Mouse (Mus musculus) MEL (cell line): Measurements from ENCODE around the gene Zfp593. TPM values are rescaled to one million over a fixed set of nuclear protein-coding genes. Genes with fewer than 3 reads are reported as not detected.

Experiments used
- DNase-seq: peaks from one replicate; pipeline ENCODE4 v3.0.0; 2011; ENCODE audit warnings: low read depth, low spot score
- H3K27ac ChIP-seq: 2 replicates; pipeline ENCODE4 v1.5.1; 2012; ENCODE audit warnings: low read depth, mild to moderate bottlenecking, control low read depth, low read length, moderate library complexity; ENCODE audit not compliant: control insufficient read depth
- H3K27me3 ChIP-seq, 2 experiments: fragments of 150-350 bp in 1 of 2; sonication (generic) in 1 of 2; 2 replicates each; pipeline ENCODE4 v1.6.1; 2012; ENCODE audit warnings: low read length in 2 of 2, mild to moderate bottlenecking in 2 of 2, improper control_type of control experiment in 1 of 2, moderate library complexity in 1 of 2; ENCODE audit not compliant: insufficient read depth in 2 of 2, control insufficient read depth in 1 of 2
- H3K36me3 ChIP-seq, 2 experiments: 2 replicates each; pipeline ENCODE4 v1.6.1; 2012 to 2014; ENCODE audit warnings: low read length in 2 of 2, improper control_type of control experiment in 1 of 2, inconsistent platforms in 1 of 2, mild to moderate bottlenecking in 1 of 2; ENCODE audit not compliant: insufficient read depth in 2 of 2, control insufficient read depth in 1 of 2
- H3K4me1 ChIP-seq, 2 experiments: fragments of 150-350 bp in 1 of 2; sonication (generic) in 1 of 2; 2 replicates each; pipeline ENCODE4 v1.6.1; 2012; ENCODE audit warnings: low read length in 2 of 2, improper control_type of control experiment in 1 of 2, mild to moderate bottlenecking in 1 of 2; ENCODE audit not compliant: insufficient read depth in 2 of 2, control insufficient read depth in 1 of 2
- H3K4me3 ChIP-seq, 2 experiments: fragments of 150-350 bp in 1 of 2; sonication (generic) in 1 of 2; 2 replicates each; pipeline ENCODE4 v1.5.1; 2012; ENCODE audit warnings: low read depth in 2 of 2, low read length in 2 of 2, mild to moderate bottlenecking in 2 of 2, moderate library complexity in 2 of 2, control low read depth in 1 of 2, improper control_type of control experiment in 1 of 2; ENCODE audit not compliant: control insufficient read depth in 1 of 2, insufficient read depth in 1 of 2
- H3K79me2 ChIP-seq: 2 replicates; pipeline ENCODE4 v1.6.1; 2012; ENCODE audit warnings: mild to moderate bottlenecking, low read length, moderate library complexity; ENCODE audit not compliant: control insufficient read depth, poor library complexity, insufficient read depth
- H3K9ac ChIP-seq: 2 replicates; pipeline ENCODE4 v1.6.1; 2012; ENCODE audit warnings: low read depth, mild to moderate bottlenecking, control low read depth, low read length, moderate library complexity; ENCODE audit not compliant: control insufficient read depth, poor library complexity, severe bottlenecking
- H3K9me3 ChIP-seq: fragments of 150-350 bp; sonication (generic); replicated peaks from 2 replicates; pipeline ENCODE4 v1.6.1; 2012; ENCODE audit warnings: mild to moderate bottlenecking, low read length, improper control_type of control experiment, moderate library complexity; ENCODE audit not compliant: insufficient read depth
- CHD2 ChIP-seq: IDR thresholded peaks from 2 replicates; pipeline ENCODE4 v1.6.1; 2011; ENCODE audit warnings: low read length, improper control_type of control experiment
- CTCF ChIP-seq, 3 experiments: IDR thresholded peaks in 2 of 3; conservative IDR thresholded peaks in 1 of 3; 2 replicates each; pipeline ENCODE4 v1.5.1; 2011 to 2012; ENCODE audit warnings: low read length in 3 of 3, low read depth in 2 of 3, mild to moderate bottlenecking in 2 of 3, improper control_type of control experiment in 1 of 3, inconsistent platforms in 1 of 3, mixed read lengths in 1 of 3, moderate library complexity in 1 of 3; ENCODE audit not compliant: control insufficient read depth in 1 of 3, insufficient read depth in 1 of 3, poor library complexity in 1 of 3, severe bottlenecking in 1 of 3
- ELF1 ChIP-seq: IDR thresholded peaks from 2 replicates; pipeline ENCODE4 v1.6.1; 2014; ENCODE audit warnings: low read depth, mild to moderate bottlenecking, inconsistent platforms, low read length, improper control_type of control experiment, moderate library complexity
- EP300 ChIP-seq, 2 experiments: IDR thresholded peaks; 2 replicates each; pipeline ENCODE4 v1.6.1; 2011; ENCODE audit warnings: improper control_type of control experiment in 2 of 2, low read length in 2 of 2, low read depth in 1 of 2, mild to moderate bottlenecking in 1 of 2
- GABPA ChIP-seq: IDR thresholded peaks from 2 replicates; pipeline ENCODE4 v1.6.1; 2012; ENCODE audit warnings: low read depth, mild to moderate bottlenecking, inconsistent platforms, low read length, improper control_type of control experiment, moderate library complexity
- JUND ChIP-seq: IDR thresholded peaks from 2 replicates; pipeline ENCODE4 v1.6.1; 2011; ENCODE audit warnings: low read depth, mild to moderate bottlenecking, improper control_type of control experiment, low read length
- MEF2A ChIP-seq: IDR thresholded peaks from 2 replicates; pipeline ENCODE4 v1.6.1; 2014; ENCODE audit warnings: low read depth, mild to moderate bottlenecking, inconsistent platforms, low read length, improper control_type of control experiment; ENCODE audit not compliant: poor library complexity, insufficient replicate concordance, severe bottlenecking; ENCODE audit errors: extremely low read depth
- MXI1 ChIP-seq: IDR thresholded peaks from 2 replicates; pipeline ENCODE4 v1.6.1; 2011; ENCODE audit warnings: mild to moderate bottlenecking, low read depth, low read length, improper control_type of control experiment
- NRF1 ChIP-seq: IDR thresholded peaks from 2 replicates; pipeline ENCODE4 v1.6.1; 2014; ENCODE audit warnings: low read depth, mild to moderate bottlenecking, inconsistent platforms, low read length, improper control_type of control experiment, moderate library complexity; ENCODE audit not compliant: poor library complexity, insufficient read depth, severe bottlenecking
- POLR2A ChIP-seq, 2 experiments: IDR thresholded peaks; 2 replicates each; pipeline ENCODE4 v1.6.1; 2011 to 2012; ENCODE audit warnings: low read length in 2 of 2, mild to moderate bottlenecking in 2 of 2, control low read depth in 1 of 2, improper control_type of control experiment in 1 of 2, low read depth in 1 of 2, moderate library complexity in 1 of 2; ENCODE audit not compliant: control insufficient read depth in 1 of 2, insufficient read depth in 1 of 2, poor library complexity in 1 of 2
- RAD21 ChIP-seq: IDR thresholded peaks from 2 replicates; pipeline ENCODE4 v1.6.1; 2011; ENCODE audit warnings: mild to moderate bottlenecking, low read depth, low read length, improper control_type of control experiment
- RCOR1 ChIP-seq: IDR thresholded peaks from 2 replicates; pipeline ENCODE4 v1.6.1; 2012; ENCODE audit warnings: low read depth, mild to moderate bottlenecking, inconsistent platforms, low read length, improper control_type of control experiment
- SMC3 ChIP-seq: IDR thresholded peaks from 2 replicates; pipeline ENCODE4 v1.6.1; 2011; ENCODE audit warnings: low read depth, low read length, improper control_type of control experiment
- ZC3H11A ChIP-seq: IDR thresholded peaks from 2 replicates; pipeline ENCODE4 v1.6.1; 2012; ENCODE audit warnings: low read depth, mild to moderate bottlenecking, inconsistent platforms, low read length, improper control_type of control experiment
- ZKSCAN1 ChIP-seq: IDR thresholded peaks from 2 replicates; pipeline ENCODE4 v1.6.1; 2012; ENCODE audit warnings: low read depth, mild to moderate bottlenecking, inconsistent platforms, low read length, improper control_type of control experiment, moderate library complexity
- ZMIZ1 ChIP-seq: IDR thresholded peaks from 2 replicates; pipeline ENCODE4 v1.6.1; 2012; ENCODE audit warnings: low read depth, mild to moderate bottlenecking, inconsistent platforms, low read length, improper control_type of control experiment, moderate library complexity
- polyA plus RNA-seq, 2 experiments: library from polyadenylated mRNA; stranded (reverse) in 1 of 2; unstranded in 1 of 2; fragments of >175 nt in 1 of 2; fragments of >200 nt in 1 of 2; gene quantifications; 2 replicates each; pipeline versions ENCODE4 v1.2.1 to v1.2.4; 2012; ENCODE audit warnings: low replicate concordance in 2 of 2, low read depth in 1 of 2; ENCODE audit not compliant: insufficient read length in 2 of 2, insufficient read depth in 1 of 2, missing spikeins in 1 of 2
- total RNA-seq: library from RNA; depleted of rRNA; stranded (reverse); fragments of 300-350 nt; gene quantifications from 2 replicates; pipeline ENCODE4 v1.2.3, GENCODE M21; 2012; rRNA removed

Zfp593 gene
- total and polyA plus RNA-seq, 3 experiments, result 30.4 to 33.9 TPM; not detected in 1

DNA sequence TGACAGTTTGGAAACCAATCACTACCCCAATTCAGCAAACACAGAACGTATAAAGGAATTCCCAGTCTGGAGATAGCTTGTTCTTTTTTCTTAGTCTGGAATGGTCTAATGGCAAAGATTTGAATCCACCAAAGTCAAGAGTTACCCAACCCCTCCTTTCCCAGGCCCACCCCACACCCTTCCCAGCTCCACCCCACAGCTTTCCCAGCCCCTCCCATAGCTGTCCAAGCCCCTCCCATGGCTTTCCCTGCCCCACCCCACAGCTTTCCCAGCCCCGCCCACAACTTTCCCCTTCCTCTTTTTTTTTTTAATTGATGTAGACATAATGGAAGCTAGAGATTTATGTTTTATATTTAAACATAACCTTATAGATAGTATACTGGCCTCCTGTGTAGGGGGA lies 46.0 kb downstream of the Zfp593 start:
- no peak for TF ChIP-seq RCOR1
- TF ChIP-seq SMC3, result no peak
- no peak for TF ChIP-seq POLR2A (IDR thresholded peaks at IDR 0.05; ENCODE audit: control insufficient read depth in 1 of 2, insufficient read depth in 1 of 2, low read depth in 1 of 2, low read length in 2 of 2, poor library complexity in 1 of 2)
- TF ChIP-seq RAD21, result no peak
- TF ChIP-seq ZMIZ1, result no peak
- TF ChIP-seq ZKSCAN1, result no peak
- no peak for TF ChIP-seq JUND
- TF ChIP-seq ZC3H11A, result no peak
- TF ChIP-seq CHD2, result no peak
- no peak for TF ChIP-seq ELF1
- no peak for TF ChIP-seq MEF2A
- TF ChIP-seq EP300 (IDR thresholded peaks at IDR 0.05; ENCODE audit: low read depth in 1 of 2, low read length in 2 of 2), result no peak
- TF ChIP-seq MXI1, result no peak
- TF ChIP-seq NRF1, result no peak
- no peak for TF ChIP-seq CTCF (IDR thresholded peaks at IDR 0.05 in 2 of 3, conservative IDR thresholded peaks at IDR 0.05 in 1 of 3; ENCODE audit: control insufficient read depth in 1 of 3, insufficient read depth in 1 of 3, low read depth in 2 of 3, low read length in 3 of 3, poor library complexity in 1 of 3, severe bottlenecking in 1 of 3)
- no peak for TF ChIP-seq GABPA
- TF ChIP-seq, all 39 proteins: peak for 0
- H3K27me3 ChIP-seq, result no peaks in the 10 kb centered on the region
- H3K79me2 ChIP-seq, result no peaks in the 10 kb centered on the region
- no peak overlapping the region for H3K27ac ChIP-seq
- H3K4me1 ChIP-seq, result no peaks in the 10 kb centered on the region
- no peak overlapping the region for H3K9ac ChIP-seq
- H3K4me3 ChIP-seq, result no peak overlapping the region
- H3K9me3 ChIP-seq, result no peaks in the 10 kb centered on the region
- no peak for DNase-seq
- no peaks in the 10 kb centered on the region for H3K36me3 ChIP-seq

Other genes starting within 250 kb of the Zfp593 start
- gene Dhdds, start 244.7 kb downstream of the Zfp593 start, total RNA-seq, result 15.9 and 19.0 TPM in 2 replicates
- gene Dhdds, start 244.7 kb downstream of the Zfp593 start, polyA plus RNA-seq, result 10 to 100 TPM in 1 of 2 experiments, not detected in 1; 37.7 TPM
- not detected in 2 replicates for gene Lin28a, start 226.8 kb downstream of the Zfp593 start, total RNA-seq
- gene Lin28a, start 226.8 kb downstream of the Zfp593 start, polyA plus RNA-seq, result under 1 TPM in 1 of 2 experiments, not detected in 1; 0.01 TPM
- not detected in 2 replicates for gene Zfp683, start 191.8 kb downstream of the Zfp593 start, total RNA-seq
- not detected for gene Zfp683, start 191.8 kb downstream of the Zfp593 start, polyA plus RNA-seq
- gene Crybg2, start 184.8 kb downstream of the Zfp593 start, total RNA-seq, result 0.65 and 0.72 TPM in 2 replicates
- gene Crybg2, start 184.8 kb downstream of the Zfp593 start, polyA plus RNA-seq, result 1 to 10 TPM in 1 of 2 experiments, not detected in 1; 2.3 TPM
- gene Cd52, start 150.5 kb downstream of the Zfp593 start, total RNA-seq, result 0.52 and 1.3 TPM in 2 replicates
- gene Cd52, start 150.5 kb downstream of the Zfp593 start, polyA plus RNA-seq, result under 1 TPM in 1 of 2 experiments, not detected in 1; 0.86 TPM
- gene Ubxn11, start 143.0 kb downstream of the Zfp593 start, total RNA-seq, result 2.6 and 5.4 TPM in 2 replicates
- 10 to 100 TPM in 1 of 2 experiments, not detected in 1; 11.9 TPM for gene Ubxn11, start 143.0 kb downstream of the Zfp593 start, polyA plus RNA-seq
- gene Sh3bgrl3, start 116.8 kb downstream of the Zfp593 start, total RNA-seq, result 122 and 126 TPM in 2 replicates
- 100 to 1,000 TPM in 1 of 2 experiments, not detected in 1; 414 TPM for gene Sh3bgrl3, start 116.8 kb downstream of the Zfp593 start, polyA plus RNA-seq
- gene Cep85, start 58.5 kb downstream of the Zfp593 start, total RNA-seq, result 30.8 and 32.9 TPM in 2 replicates
- gene Cep85, start 58.5 kb downstream of the Zfp593 start, polyA plus RNA-seq, result 10 to 100 TPM; 80.9 to 81.1 TPM
- gene Gm7534, start 42.6 kb downstream of the Zfp593 start, total RNA-seq, result not detected in 2 replicates
- gene Gm7534, start 42.6 kb downstream of the Zfp593 start, polyA plus RNA-seq, result not detected
- not detected in 2 replicates for gene Catsper4, start 18.2 kb downstream of the Zfp593 start, total RNA-seq
- gene Catsper4, start 18.2 kb downstream of the Zfp593 start, polyA plus RNA-seq, result not detected
- gene Cnksr1, start 7.2 kb downstream of the Zfp593 start, total RNA-seq, result not detected in 2 replicates
- under 1 TPM in 1 of 2 experiments, not detected in 1; 0.07 TPM for gene Cnksr1, start 7.2 kb downstream of the Zfp593 start, polyA plus RNA-seq
- gene E130218I03Rik, start 1.9 kb downstream of the Zfp593 start, total RNA-seq, result 1.6 and 2.8 TPM in 2 replicates
- 1 to 10 TPM in 1 of 2 experiments, not detected in 1; 1.6 TPM for gene E130218I03Rik, start 1.9 kb downstream of the Zfp593 start, polyA plus RNA-seq
- not detected in 2 replicates for gene Gm30191, start 1.3 kb upstream of the Zfp593 start, total RNA-seq
- gene Gm30191, start 1.3 kb upstream of the Zfp593 start, polyA plus RNA-seq, result not detected
- not detected in 2 replicates for gene Grrp1, start 8.5 kb upstream of the Zfp593 start, total RNA-seq
- gene Grrp1, start 8.5 kb upstream of the Zfp593 start, polyA plus RNA-seq, result not detected
- gene Pdik1l, start 42.3 kb upstream of the Zfp593 start, total RNA-seq, result 13.0 and 14.3 TPM in 2 replicates
- 10 to 100 TPM; 11.7 to 32.1 TPM for gene Pdik1l, start 42.3 kb upstream of the Zfp593 start, polyA plus RNA-seq
- gene Trim63, start 69.5 kb upstream of the Zfp593 start, total RNA-seq, result not detected in 2 replicates
- gene Trim63, start 69.5 kb upstream of the Zfp593 start, polyA plus RNA-seq, result not detected
- 0.46 and 0.54 TPM in 2 replicates for gene Slc30a2, start 97.6 kb upstream of the Zfp593 start, total RNA-seq
- under 1 TPM in 1 of 2 experiments, not detected in 1; 0.39 TPM for gene Slc30a2, start 97.6 kb upstream of the Zfp593 start, polyA plus RNA-seq
- 0.03 and 0.04 TPM in 2 replicates for gene Extl1, start 138.3 kb upstream of the Zfp593 start, total RNA-seq
- under 1 TPM in 1 of 2 experiments, not detected in 1; 0.33 TPM for gene Extl1, start 138.3 kb upstream of the Zfp593 start, polyA plus RNA-seq
- gene Pafah2, start 150.7 kb upstream of the Zfp593 start, total RNA-seq, result 6.0 TPM in 2 replicates
- gene Pafah2, start 150.7 kb upstream of the Zfp593 start, polyA plus RNA-seq, result 10 to 100 TPM in 1 of 2 experiments, not detected in 1; 10.6 TPM
- 200 and 214 TPM in 2 replicates for gene Stmn1, start 222.7 kb upstream of the Zfp593 start, total RNA-seq
- gene Stmn1, start 222.7 kb upstream of the Zfp593 start, polyA plus RNA-seq, result 100 to 1,000 TPM in 1 of 2 experiments, not detected in 1; 350 TPM